Mouse (Mus musculus): ENCODE data around the gene Hbs1l. TPM values are rescaled to one million over a fixed set of nuclear protein-coding genes. Genes with fewer than 3 reads are reported as not detected.

Hbs1l gene
- polyA plus RNA-seq, 1 experiment, result 11.9 TPM

- Histone ChIP-seq H3K27me3 (replicated peaks) (no peaks in the 10 kb centered on the region), H3K4me3 (replicated peaks) (no peak overlapping the region), H3K36me3 (replicated peaks; ENCODE audit: low read length) (peaks cover 88% of the 10 kb centered on the region), H3K9me3 (no peaks in the 10 kb centered on the region), H3K4me1 (peaks cover 32% of the 10 kb centered on the region)
- TF ChIP-seq GATA1 (IDR thresholded peaks at IDR 0.05; ENCODE audit: borderline replicate concordance, low read length) (no peak), FLI1 (IDR thresholded peaks at IDR 0.05; ENCODE audit: low read length) (no peak)
Observed at GRCm38 (mm10) chr10:21301822-21302221, 6.0 kb downstream of the Hbs1l start.

- no peaks in the 10 kb centered on the region for H3K9me3 ChIP-seq
- TF ChIP-seq GATA1 (IDR thresholded peaks at IDR 0.05; ENCODE audit: borderline replicate concordance, low read length) (no peak), FLI1 (IDR thresholded peaks at IDR 0.05; ENCODE audit: low read length) (no peak)
- peaks cover 77% of the 10 kb centered on the region for H3K36me3 ChIP-seq (replicated peaks; ENCODE audit: low read length)
- H3K4me3 ChIP-seq (replicated peaks), result no peak overlapping the region
- no peaks in the 10 kb centered on the region for H3K27me3 ChIP-seq (replicated peaks)
- peaks cover 18% of the 10 kb centered on the region for H3K4me1 ChIP-seq
Observed at GRCm38 (mm10) chr10:21304672-21305632, 9.2 kb downstream of the Hbs1l start.

GRCm38 (mm10) chr10:21313732-21314131, 18.0 kb downstream of the Hbs1l start:
- peaks cover 18% of the 10 kb centered on the region for H3K4me1 ChIP-seq
- H3K9me3 ChIP-seq, result no peaks in the 10 kb centered on the region
- H3K36me3 ChIP-seq (replicated peaks; ENCODE audit: low read length), result peaks cover 42% of the 10 kb centered on the region
- no peak overlapping the region for H3K4me3 ChIP-seq (replicated peaks)
- no peaks in the 10 kb centered on the region for H3K27me3 ChIP-seq (replicated peaks)
- no peak for TF ChIP-seq GATA1 (IDR thresholded peaks at IDR 0.05; ENCODE audit: borderline replicate concordance, low read length)
- no peak for TF ChIP-seq FLI1 (IDR thresholded peaks at IDR 0.05; ENCODE audit: low read length)

DNA sequence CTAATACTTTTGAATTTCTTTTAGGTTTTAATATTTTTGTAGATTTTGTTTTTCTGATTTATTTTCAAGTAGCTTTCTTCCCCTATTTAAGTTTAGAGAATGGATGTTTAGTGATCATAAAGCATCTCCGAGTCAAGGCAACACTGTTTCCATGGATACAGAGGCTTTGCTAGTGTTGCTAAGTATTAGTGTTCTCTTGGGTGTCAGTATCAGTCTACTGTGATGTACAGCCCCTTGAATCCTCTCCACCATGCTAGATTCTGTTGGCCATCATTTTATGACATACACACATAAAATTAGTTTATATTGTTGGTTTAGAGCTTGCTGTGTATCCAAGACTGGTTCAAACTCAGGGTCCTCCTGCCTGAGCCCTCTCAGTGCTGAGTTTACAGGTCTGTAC, 20.3 kb downstream of the Hbs1l start:
- H3K36me3 ChIP-seq (replicated peaks; ENCODE audit: low read length), result peaks cover 50% of the 10 kb centered on the region
- no peaks in the 10 kb centered on the region for H3K27me3 ChIP-seq (replicated peaks)
- no peak overlapping the region for H3K4me3 ChIP-seq (replicated peaks)
- H3K4me1 ChIP-seq, result peaks cover 19% of the 10 kb centered on the region
- TF ChIP-seq GATA1 (IDR thresholded peaks at IDR 0.05; ENCODE audit: borderline replicate concordance, low read length) (no peak), FLI1 (IDR thresholded peaks at IDR 0.05; ENCODE audit: low read length) (no peak)
- H3K9me3 ChIP-seq, result no peaks in the 10 kb centered on the region

- H3K4me1 ChIP-seq, result peaks cover 19% of the 10 kb centered on the region
- no peaks in the 10 kb centered on the region for H3K9me3 ChIP-seq
- H3K36me3 ChIP-seq (replicated peaks; ENCODE audit: low read length), result peaks cover 67% of the 10 kb centered on the region
- no peak overlapping the region for H3K4me3 ChIP-seq (replicated peaks)
- H3K27me3 ChIP-seq (replicated peaks), result no peaks in the 10 kb centered on the region
- TF ChIP-seq GATA1 (IDR thresholded peaks at IDR 0.05; ENCODE audit: borderline replicate concordance, low read length) (no peak), FLI1 (IDR thresholded peaks at IDR 0.05; ENCODE audit: low read length) (no peak)
Observed at GRCm38 (mm10) chr10:21318250-21318649, 22.5 kb downstream of the Hbs1l start.

DNA sequence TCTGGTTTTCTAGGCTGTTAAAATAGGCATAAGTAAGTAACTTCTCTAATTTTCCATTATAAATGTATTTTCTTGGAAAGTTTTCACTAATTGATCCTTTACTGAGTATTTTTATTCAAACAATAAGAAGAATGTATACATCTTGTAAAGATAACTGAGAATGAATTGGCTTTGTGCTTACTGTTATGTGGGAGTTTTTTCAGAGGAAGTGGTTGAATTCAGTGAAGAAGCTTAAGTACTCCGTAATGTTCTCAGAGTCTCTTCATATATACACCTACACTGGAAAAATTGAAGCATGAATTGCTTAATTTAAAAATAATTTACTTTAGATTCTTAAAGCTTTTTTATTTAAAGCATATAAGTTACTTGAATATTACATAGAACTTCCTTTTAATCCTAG, 23.2 kb downstream of the Hbs1l start:
- Histone ChIP-seq H3K4me3 (replicated peaks) (no peak overlapping the region), H3K9me3 (no peaks in the 10 kb centered on the region), H3K36me3 (replicated peaks; ENCODE audit: low read length) (peaks cover 69% of the 10 kb centered on the region), H3K27me3 (replicated peaks) (no peaks in the 10 kb centered on the region), H3K4me1 (peaks cover 14% of the 10 kb centered on the region)
- TF ChIP-seq FLI1 (IDR thresholded peaks at IDR 0.05; ENCODE audit: low read length) (no peak), GATA1 (IDR thresholded peaks at IDR 0.05; ENCODE audit: borderline replicate concordance, low read length) (no peak)

GRCm38 (mm10) chr10:21320601-21321000, 24.8 kb downstream of the Hbs1l start:
- H3K27me3 ChIP-seq (replicated peaks), result no peaks in the 10 kb centered on the region
- H3K4me3 ChIP-seq (replicated peaks), result no peak overlapping the region
- H3K9me3 ChIP-seq, result no peaks in the 10 kb centered on the region
- TF ChIP-seq FLI1 (IDR thresholded peaks at IDR 0.05; ENCODE audit: low read length), result no peak
- no peak for TF ChIP-seq GATA1 (IDR thresholded peaks at IDR 0.05; ENCODE audit: borderline replicate concordance, low read length)
- H3K4me1 ChIP-seq, result peaks cover 6% of the 10 kb centered on the region
- peaks cover 70% of the 10 kb centered on the region for H3K36me3 ChIP-seq (replicated peaks; ENCODE audit: low read length)

GRCm38 (mm10) chr10:21326352-21326751, 30.6 kb downstream of the Hbs1l start:
- TF ChIP-seq GATA1 (IDR thresholded peaks at IDR 0.05; ENCODE audit: borderline replicate concordance, low read length), result no peak
- no peak for TF ChIP-seq FLI1 (IDR thresholded peaks at IDR 0.05; ENCODE audit: low read length)
- Histone ChIP-seq H3K4me3 (replicated peaks) (no peak overlapping the region), H3K27me3 (replicated peaks) (no peaks in the 10 kb centered on the region), H3K4me1 (peaks cover 23% of the 10 kb centered on the region), H3K9me3 (no peaks in the 10 kb centered on the region), H3K36me3 (replicated peaks; ENCODE audit: low read length) (peaks cover 63% of the 10 kb centered on the region)

DNA sequence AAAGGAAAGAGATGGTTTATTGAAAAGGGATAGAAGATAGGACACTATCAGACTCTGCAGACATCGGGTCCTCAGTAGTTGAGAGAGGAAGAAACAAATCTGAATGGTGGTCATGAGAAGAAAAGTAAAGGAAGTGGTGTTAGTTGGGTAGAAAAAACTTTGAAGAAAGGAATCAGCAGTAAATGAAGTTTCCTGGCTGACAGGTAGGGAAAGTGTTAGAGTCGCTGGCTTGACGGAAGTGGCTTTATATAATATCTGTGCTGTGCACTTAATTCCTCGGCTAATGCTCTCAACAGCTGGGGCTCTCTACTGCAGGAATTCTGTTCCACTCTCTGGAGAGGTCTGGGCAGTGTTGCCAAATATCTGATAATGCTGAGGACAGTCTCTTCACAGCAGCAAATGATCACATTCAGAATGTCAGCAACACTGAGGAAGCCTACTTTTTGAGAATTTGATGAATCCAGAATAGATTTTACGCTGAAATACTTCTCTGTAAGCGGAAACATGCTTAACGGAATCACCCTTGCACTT, 31.9 kb downstream of the Hbs1l start:
- TF ChIP-seq GATA1 (IDR thresholded peaks at IDR 0.05; ENCODE audit: borderline replicate concordance, low read length) (no peak), FLI1 (IDR thresholded peaks at IDR 0.05; ENCODE audit: low read length) (no peak)
- no peak overlapping the region for H3K4me3 ChIP-seq (replicated peaks)
- H3K9me3 ChIP-seq, result no peaks in the 10 kb centered on the region
- no peaks in the 10 kb centered on the region for H3K27me3 ChIP-seq (replicated peaks)
- H3K36me3 ChIP-seq (replicated peaks; ENCODE audit: low read length), result peaks cover 65% of the 10 kb centered on the region
- H3K4me1 ChIP-seq, result peaks cover 23% of the 10 kb centered on the region

Data from megakaryocyte, embryonic 14.5 days (primary cell).